Mouse (Mus musculus): ENCODE measurements around the gene Klhl32.

Klhl32 gene

DNA sequence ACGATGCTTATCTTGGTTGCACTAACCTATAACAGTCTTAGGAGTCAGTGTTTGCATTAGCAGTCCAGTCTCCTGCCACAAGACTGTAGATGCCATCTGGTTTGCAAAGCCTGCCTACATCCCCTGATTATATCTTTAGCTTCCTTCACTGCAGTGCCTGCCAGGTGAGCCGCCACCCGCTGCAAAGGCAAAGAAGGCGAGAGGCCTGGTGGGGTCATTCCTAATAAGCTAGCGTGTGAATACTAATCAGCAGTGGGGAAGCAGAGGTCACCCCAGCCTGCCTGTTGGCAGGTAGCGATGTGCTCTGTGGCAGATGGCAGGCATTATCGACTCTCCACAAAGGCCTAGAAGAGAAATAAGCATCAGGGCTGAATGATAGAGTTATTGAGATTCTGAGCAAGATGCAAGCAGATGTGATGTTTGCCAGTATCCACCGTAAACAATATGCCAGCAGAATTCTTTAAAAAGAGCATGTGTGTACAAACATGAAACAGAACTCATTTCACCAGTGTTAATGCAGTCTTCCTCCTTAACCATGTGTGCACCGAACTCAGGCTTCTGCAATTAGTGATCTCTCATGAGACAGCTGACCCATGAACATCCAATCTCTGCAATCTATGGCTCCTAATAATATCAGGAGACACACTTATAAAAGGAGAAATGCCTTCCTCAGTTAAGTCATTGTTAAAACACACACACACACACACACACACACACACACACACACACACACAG, 219.6 kb downstream of the Klhl32 start:
- DNase-seq (ENCODE audit: low spot score in 2 of 2), result peak; percentile 33 to 38

DNA sequence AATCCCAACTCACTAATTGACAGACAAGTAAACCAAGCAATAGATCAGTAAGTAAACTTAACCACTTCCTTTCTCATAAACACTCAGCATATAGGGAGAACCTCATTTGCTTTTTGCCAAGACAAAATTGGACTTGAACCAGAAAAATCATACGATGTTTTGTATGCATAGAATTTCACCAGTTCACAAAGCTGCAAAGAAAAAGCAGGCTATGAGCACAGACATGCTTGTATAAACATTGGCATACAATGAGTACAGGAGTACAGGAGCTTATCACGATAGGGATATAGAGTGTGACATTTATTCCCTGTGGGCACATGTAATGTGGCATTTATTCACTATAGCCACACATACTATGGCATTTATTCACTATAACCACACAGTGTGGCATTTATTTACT, 220.5 kb downstream of the Klhl32 start:
- DNase-seq (ENCODE audit: low spot score in 2 of 2), result no peak

DNA sequence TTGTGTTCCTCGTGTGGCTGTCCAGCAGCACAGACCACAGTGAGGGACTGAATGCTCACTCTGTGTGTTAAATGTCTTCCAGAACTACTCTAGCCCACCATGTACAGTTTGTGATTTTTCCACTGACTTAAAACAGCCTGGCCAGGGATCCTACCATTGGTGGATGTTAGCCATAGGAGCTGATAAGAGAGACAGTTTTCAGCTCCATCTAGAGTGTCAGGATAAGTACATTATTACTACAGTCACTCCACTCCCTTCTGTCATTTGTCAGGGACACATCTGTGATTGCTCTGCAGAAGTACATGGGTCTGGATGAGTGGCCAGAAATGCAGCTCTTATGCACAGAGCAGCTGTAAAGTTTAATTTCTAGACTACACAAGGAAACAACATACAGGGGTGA, 223.1 kb downstream of the Klhl32 start:
- DNase-seq (ENCODE audit: low spot score in 2 of 2), result no peak

DNA sequence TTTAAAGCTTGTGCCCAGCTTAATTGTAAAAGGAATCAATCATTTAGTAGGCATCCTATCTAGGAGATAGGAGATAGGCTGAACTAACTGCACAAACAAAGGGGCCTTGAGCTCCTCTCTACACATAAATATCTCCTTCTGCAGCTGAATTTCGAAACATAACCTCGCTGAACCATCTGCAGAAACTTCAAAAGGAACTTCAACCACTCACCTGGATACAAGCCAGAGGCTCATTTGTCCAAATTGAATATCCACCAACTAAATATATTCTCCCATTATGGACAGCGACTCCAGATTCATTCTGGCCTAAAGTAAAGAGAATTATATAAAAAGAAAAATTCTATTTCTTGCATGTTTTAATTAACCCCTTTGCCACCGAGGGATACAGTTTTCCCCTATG, 224.2 kb downstream of the Klhl32 start:
- DNase-seq (ENCODE audit: low spot score in 2 of 2), result no peak

DNA sequence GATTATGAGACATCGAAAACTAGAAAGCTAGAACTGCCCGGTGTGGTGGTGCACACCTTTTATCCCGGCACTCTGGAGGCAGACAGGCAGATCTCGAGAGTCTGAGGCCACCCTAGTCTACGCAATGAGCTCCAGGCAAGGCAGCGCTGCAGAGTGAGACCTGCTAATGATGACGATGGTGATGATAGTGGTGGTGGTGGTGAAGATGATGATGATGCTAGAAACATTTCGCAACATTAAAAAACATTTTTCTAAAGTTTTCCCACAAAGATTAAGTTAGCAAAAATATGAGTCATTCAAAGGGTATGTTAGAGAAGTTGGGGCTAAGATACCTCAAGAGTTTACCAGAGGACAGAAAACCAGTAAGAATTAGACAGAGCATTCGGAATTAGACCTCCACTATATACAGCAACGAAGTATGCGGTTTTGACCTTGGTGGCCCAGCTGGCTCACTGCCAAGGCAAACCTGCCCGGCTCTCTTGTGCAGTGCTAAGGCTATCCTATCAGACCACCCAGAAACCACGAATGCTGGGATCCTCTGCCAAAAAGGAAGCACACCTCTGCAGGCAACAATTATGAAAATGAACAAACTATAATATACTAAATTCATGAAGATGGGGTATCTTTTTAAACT, 224.9 kb downstream of the Klhl32 start:
- no peak for DNase-seq (ENCODE audit: low spot score in 2 of 2)

DNA sequence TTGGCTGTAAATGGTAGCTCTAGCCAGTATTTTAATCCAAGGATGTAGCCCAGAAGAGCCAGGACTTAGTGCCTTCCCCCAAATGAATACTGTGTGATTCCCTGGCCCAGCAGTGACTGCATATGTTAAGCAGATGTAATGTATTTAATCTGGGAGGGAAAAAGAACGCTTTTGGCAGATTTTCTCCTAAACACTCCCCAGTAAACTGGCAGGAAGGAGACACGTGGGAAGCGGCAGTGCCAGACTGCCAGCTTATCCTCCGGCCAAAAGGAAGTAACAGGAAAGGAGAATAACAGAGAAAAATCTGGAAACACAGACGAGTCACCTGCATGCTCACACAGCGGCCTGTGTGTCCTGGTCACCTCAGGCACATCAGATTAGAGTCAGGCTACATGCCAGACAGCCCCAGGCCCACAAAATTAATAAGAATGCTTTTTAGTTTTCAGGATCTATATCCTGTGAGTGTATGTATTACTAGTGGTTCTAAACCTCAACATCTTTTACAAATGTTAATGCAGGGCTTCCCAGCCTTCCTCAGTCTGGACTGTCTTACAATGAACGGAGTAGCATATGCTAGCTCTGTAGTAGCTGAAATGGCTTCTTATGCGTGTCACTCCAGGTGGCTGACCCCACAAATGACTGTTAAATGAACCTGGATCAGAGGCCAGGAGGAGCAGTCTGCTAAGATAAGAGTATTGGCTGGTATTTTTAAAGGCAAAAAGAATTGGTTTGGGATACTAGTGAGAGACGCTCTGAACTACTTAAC, 229.3 kb downstream of the Klhl32 start:
- DNase-seq (ENCODE audit: low spot score in 2 of 2), result peak; percentile 65 to 73

DNA sequence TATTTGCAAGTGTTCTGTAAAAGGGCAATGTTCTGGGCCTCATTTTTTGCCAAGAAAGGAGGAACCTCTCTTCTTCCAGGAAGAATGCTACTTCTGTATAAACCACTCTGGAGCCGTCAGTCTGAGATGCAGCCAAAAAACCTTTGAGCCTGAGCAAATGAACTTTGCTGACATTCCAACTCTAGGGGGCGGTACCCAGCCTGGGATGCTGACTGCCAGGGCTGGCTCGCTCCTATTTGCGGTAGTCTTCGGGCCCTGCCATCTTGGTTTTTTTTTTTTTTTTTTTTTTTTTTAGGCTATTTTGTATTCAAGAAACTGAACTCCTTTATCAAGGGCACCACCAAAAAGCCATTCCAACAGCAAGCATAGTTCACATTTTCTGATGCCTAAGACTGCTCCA, 230.5 kb downstream of the Klhl32 start:
- peak; percentile 52 for DNase-seq (ENCODE audit: low spot score in 2 of 2)

DNA sequence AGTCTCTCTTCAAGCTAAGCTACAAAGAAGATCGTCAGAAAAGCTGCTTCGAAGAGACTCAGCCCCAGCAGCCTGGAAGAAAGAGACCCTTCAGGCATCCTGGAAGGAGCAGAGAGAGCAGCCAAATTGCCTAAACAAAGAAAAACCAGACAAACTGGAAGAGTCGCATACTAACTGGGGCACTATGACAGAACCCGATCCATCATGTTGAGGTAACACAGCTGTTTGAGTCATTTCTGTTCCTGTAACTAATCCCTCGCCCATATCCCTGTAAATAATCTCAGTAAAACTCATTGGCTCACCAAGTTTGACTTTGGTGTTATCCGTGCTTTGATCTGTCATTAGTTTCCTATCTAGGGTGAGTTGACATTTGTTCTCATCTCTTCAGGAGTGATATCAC, 230.9 kb downstream of the Klhl32 start:
- DNase-seq (ENCODE audit: low spot score in 2 of 2), result no peak

DNA sequence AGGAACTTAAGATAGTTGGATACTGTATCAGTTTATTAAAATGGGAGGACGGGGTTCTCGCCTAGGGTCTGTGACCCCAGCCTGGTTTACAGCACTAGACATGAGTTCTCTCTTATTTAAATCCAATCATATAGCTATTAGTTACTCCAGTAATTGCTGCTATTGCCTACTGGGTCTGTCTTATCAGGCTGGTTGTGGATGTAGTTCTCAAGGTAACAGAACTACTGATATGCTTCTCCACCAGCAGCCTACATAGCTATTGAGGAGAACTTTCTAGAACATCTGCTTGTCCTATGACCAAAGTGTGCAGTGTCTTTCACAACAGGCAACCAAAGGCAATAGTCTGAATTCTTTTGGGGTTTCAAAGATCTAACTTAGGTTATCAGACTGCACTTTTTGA, 241.4 kb downstream of the Klhl32 start:
- DNase-seq (ENCODE audit: low spot score in 2 of 2), result no peak

DNA sequence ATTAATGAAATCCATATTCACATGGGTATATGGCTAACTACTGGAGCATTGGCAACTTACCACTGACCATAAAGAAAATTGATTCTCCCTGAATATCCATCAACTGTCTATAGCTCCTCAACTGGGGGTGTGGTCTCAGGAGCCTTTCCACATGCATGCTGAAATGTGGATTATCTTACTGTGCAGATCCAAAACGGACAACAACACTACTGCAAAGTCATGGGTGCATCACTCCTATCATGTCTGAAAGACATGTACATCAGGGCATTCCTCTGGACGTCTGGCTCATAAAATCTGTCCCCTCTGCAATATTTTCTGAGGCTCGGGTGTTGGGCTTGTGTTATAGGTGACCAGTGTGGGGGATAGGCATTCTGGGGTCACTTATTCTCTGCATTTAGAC, 241.8 kb downstream of the Klhl32 start:
- no peak for DNase-seq (ENCODE audit: low spot score in 2 of 2)

DNA sequence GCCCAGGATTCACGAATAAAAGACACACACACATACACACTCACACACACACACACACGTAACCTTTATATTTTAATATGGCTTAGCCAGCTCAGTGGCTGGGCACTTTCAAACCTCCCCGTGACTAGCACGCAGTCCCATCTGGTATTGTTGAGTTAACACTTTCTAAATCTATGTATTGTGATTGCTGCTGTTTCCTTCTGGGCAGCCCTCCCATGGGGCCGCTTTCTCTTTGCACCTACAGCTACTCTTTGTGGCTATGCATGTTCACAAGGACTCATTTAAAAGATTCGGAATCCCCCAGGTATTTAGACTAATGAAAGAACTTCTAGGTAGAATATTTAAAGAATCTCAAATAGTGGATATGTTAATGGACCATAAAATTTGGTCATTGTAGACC, 249.2 kb downstream of the Klhl32 start:
- DNase-seq (ENCODE audit: low spot score in 2 of 2), result no peak

DNA sequence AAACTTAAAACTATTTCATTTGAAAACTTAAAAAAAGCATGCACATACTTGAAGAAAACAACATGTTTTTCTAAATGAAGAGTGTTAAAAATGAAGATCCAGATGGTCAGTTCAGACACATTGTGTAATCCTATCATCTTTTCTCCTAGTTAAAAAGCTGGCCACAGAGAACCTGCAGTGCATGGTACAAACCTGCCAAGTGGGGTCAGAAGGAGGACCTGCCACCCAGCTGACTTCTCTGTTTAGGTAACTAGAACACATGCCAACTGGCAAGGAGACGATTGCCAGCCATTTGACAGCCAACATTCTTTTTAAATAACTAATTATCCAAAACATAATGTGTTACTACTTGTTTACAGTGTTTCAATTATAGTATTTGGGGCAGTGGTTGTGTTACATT, 252.3 kb downstream of the Klhl32 start:
- DNase-seq (ENCODE audit: low spot score in 2 of 2), result no peak

DNA sequence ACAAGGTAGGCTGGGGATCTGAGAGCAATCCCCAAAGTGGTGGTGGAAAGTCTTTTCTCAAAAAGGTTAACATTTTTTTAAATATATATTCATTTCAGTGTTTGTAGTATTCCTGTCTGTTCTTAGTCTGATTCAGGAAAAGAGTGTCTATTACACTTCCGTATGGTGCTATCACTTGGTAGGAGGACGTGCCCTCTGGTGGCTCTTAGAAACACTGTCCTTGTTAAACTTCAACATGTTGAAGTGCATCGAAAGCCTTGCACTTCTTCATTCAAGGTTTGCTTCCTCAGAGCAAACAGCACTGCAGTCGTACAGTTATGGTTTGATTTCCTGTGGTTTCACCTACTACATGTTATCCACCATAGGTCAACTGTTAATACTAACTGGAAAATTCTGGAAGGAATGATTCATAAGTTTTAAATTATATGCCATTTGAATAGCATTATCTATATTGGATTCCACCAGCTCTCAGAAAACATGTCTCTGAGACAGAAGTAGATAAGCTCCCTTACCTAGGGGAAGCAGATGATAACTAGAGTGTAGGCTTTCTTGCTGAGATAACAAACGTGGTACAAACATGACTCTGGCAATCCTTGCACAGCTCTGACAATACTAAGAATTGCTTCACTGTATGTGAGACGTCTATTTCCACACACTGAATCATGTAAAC, 253.8 kb downstream of the Klhl32 start:
- no peak for DNase-seq (ENCODE audit: low spot score in 2 of 2)

DNA sequence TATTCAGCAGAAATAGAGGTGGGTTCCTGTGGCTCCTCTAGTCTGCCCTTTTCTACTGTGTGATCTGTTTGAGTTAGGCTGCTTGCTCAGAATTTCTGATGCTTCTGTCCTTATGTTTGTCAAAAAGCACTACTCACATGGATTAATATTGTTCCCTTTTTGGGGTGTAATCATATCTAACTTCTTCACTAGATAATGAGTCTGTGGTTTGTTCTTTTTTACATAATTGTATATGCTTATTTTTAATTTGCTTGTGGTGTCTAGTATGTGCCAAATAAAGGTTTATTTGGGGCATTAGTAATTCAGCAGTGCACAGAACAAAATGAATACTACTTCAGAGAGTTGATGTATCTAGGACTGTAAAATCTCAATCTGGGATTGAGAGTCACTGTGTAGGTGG, 256.1 kb downstream of the Klhl32 start:
- DNase-seq (ENCODE audit: low spot score in 2 of 2), result no peak

DNA sequence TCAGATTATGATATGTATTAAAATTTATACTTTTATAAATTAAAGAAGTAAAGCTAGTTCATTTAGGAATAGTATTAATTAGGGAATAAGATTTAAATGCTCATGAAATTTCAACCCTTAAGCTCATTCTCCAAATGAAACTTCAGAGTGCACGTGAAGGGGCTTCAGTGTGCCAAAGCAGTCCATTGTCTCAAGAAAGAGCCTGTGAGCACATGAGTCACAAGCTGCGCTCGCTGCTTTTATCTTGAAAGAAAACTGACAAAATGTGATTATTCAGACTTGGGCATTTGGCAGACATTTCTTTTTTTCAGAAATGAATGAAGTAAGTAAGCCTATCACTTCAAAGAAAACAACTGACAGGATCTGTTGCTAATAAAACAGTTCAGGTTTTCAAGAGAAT, 266.9 kb downstream of the Klhl32 start:
- DNase-seq (ENCODE audit: low spot score in 2 of 2), result no peak

DNA sequence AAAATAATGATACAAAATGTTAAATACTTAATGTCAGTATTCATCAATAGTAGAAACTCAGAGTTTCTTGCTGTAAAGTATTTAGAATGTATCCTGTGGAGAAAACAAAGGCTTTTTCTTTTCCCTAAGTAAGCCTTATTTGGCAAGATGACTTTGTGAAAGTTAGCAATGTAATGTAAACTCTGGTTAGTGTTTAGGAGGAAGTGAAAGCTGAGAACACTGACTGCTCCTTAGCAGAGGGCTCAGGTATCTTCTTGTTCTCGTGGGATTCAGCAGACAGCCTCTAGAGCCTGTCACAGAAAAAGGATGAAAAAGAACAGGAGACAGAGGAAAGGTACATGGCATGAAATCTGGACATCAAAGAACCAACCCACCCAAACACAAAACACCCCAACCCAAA, 268.6 kb downstream of the Klhl32 start:
- DNase-seq (ENCODE audit: low spot score in 2 of 2), result no peak

DNA sequence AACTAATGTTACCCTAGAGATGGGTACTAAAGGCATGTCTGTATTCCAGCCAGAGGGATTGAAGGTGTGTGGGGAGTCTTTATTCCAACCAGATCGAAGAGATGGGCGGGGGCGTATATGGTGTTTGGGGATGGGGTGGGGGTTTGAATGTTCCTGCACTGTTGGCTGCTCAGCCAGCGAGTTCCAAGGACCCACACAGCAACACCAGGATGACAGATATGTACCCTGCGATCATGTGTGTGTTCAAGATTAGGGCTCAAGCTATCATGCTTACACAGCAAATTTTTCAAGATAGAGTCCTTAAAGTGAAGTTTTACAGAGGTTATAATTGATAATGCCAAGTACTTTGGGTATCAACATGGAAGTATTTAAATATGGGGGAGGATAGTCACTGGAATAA, 273.3 kb downstream of the Klhl32 start:
- no peak for DNase-seq (ENCODE audit: low spot score in 2 of 2)

DNA sequence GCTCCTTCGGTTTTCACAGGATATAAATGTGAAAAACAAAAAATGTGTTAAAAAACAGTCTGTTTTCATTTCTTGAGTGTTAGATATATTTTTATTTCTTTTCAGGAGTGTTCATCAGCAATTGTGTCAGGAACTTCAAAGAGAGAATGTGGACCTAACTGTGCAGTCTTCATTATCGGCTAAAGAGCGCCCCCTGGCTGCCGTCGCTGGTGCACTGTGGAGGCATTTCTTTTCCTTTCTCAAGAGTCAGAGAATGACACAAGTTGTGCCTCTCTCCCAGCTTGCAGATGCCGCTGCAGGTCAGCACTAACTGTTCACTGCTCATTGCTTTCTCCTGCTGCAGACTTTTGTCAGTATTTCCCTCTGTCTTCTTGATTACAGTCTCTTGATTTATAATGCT, 276.6 kb downstream of the Klhl32 start:
- peak; percentile 84 to 93 for DNase-seq (ENCODE audit: low spot score in 2 of 2)

DNA sequence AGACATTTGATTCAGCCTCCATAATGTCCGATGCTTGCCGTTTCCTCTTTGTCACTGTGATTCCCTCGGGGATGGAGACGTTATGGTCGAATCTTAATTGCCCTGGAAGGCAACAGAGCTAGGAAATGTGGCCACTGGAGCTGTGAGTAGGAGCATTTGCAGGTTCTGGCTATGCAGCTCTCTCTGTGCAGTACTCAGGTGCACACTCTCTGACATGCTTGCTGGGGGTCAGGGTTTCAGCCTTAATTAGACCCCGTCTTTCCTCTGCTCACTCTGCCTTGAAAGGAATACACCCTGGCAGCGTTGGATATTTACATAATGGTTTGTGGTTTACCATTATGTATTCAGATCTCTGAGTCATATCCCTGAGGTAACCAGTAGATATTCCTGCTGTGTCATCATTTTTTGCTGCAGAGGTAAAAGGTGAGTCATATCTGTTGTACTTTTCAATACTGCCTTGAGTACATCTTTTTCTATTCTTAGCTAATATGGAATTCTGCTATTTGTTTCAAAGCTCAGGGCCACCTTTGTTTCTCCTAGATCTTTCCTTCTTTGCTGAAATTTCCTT, 281.9 kb downstream of the Klhl32 start:
- DNase-seq (ENCODE audit: low spot score in 2 of 2), result no peak

DNA sequence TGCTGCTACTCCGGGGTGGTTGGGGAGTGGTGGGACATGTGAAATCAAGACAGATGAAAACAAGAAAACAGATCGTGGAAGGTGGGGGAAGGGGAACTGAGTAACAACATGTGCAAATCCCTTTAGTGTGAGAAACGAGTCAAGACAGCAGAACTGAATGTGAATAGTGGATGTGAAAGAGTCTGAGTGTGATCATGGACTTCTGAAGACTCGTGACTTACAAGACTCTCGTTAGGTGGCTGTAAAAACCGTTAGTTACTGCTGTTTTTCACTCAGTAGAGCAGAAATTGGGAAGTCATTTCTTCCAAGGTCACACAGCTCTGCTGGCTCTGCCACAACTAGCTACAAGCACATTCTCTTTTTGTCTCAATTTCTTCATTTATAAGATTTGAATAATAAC, 282.9 kb downstream of the Klhl32 start:
- DNase-seq (ENCODE audit: low spot score in 2 of 2), result no peak

Measured in right cerebral cortex, postnatal 10 days (tissue).